Mouse (Mus musculus) lung, postnatal 25 days (tissue): ENCODE data around the gene Eml6.

Source experiments
- DNase-seq: peaks from one replicate; pipeline ENCODE4 v3.0.0; 2022; ENCODE audit warnings: low spot score

Eml6 gene

GRCm38 (mm10) chr11:29748750-29749467 is 276.9 kb downstream of the Eml6 start:
- DNase-seq = no peak

- no peak for DNase-seq
Observed at GRCm38 (mm10) chr11:29747881-29748280, 278.0 kb downstream of the Eml6 start.

- no peak for DNase-seq
Observed at GRCm38 (mm10) chr11:29747365-29747764, 278.5 kb downstream of the Eml6 start.

DNA sequence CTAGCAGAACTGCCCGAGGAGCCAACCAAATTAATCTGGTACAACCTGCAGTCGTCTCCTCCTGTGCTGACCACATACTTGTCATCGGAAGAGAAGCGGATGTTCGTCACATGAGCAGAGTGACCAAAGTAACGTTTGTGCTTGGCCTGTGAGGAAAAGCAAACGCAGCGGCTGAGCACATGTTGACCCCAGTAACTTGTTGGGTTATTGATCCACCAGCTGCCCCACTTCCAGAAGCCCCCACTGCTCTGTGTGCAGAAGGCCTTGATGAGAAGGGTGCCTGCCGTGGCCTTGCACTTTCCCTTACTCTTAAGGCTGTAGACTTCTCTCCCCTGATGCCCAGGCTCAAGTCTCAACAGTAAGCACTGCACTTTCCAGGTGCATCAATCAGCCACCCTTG is 279.6 kb downstream of the Eml6 start:
- DNase-seq = no peak

DNA sequence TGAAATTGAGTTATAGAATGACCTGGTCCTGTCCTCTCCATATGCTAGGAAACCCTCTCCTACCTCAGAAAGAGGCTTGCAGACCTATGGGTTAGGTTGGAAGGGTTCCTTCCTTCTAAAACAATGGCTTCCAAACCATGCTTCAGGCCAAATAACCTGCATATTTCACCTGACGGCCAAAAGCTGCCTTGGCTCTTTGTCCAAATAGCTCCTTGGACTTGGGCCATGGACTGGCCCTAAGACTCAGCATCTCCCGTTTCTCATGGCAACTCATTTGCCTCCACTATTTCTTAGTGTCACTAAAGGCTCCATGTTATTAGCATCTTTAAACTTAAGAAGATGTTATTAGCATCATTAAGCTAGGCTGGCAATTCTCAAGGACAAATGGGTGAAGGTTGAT is 280.3 kb downstream of the Eml6 start:
- no peak for DNase-seq

DNA sequence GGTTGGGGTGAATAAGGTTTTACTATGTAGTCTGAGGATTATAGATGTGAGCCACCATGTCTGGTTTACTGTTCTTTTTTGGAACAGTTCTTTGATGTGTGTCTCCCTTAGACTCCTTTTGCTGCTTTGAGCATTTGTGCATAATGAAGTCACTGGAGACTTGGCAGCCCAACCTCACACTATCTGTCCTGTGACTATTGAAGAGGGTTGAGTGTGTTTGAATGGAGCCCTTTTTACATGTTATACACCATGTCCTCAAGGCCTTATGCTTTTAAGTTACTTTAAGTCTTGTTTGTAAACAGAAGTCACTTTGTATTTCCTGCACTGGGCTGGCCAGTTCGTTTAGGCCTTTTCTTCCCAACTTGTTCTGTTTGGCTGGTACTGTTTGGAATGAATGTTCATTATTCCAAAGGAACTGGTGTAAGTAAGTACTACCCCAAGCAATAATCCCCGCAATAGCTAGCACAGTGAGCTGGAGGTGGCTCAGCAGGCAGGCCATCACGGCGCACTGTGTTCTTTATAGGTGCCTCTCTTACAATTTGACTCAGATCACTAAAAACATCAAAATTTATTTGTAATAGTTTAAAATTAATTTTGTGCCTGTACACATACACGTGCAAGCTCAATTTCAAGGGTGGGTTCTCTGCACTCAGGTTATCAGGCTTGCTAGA is 280.9 kb downstream of the Eml6 start:
- DNase-seq = no peak

DNA sequence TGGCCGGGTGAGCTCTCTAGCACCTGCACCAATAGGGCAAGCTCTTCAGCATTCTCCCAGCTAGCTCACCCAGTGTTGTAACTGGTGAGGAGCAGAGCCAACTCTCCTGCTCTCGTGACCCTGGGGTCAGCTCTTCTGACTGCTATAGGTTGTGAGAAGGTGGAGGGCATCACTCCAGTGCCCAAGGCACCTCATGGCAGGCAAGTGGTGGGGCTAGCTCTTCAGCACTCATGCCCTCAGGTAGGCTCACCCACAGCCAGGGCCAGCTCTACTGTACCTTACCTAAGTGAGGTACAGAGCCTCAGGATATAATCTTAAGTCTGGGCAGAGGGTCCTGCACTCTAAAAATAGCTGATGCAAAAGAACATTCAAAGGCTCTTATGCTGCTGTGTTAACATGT is 286.1 kb downstream of the Eml6 start:
- no peak for DNase-seq

DNA sequence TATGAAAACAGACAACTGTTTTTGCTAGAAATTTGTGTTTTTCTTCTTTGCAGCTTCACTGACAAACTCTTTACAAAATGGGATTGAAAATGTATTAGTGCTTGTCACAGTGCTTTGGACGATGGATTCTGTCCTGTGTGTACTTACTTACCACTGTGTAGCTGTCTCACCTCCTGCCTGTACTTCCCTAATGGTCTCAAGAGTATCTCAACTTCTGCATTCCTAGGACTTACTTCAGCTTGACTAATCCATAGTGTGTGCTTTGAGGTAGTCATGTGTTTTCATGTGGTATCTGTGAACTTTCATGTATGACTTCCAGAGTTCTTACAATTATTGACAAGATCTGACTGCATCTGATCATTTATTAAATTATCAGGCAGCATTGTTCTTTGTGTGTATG is 297.9 kb downstream of the Eml6 start:
- no peak for DNase-seq

- no peak for DNase-seq
Observed at GRCm38 (mm10) chr11:29725610-29726009, 300.2 kb downstream of the Eml6 start.

- DNase-seq = no peak
Observed at GRCm38 (mm10) chr11:29725167-29725566, 300.7 kb downstream of the Eml6 start.

DNA sequence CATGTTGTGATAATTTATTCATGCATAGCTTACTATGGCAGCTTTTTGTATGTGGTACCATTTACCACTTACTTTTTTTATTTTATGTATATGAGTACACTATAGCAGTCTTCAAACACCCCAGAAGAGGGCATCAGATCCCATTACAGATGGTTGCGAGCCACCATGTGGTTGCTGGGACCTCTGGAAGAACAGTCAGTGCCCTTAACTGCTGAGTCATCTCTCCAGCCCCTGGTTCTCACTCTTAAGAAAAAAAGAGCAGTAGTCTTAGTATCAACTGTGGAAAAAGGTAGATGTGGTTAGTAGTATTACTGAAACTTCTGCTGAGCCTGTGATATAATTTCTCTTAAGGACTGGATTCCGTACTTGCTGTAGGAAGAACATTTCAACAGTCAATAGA is 301.6 kb downstream of the Eml6 start:
- DNase-seq = no peak

DNA sequence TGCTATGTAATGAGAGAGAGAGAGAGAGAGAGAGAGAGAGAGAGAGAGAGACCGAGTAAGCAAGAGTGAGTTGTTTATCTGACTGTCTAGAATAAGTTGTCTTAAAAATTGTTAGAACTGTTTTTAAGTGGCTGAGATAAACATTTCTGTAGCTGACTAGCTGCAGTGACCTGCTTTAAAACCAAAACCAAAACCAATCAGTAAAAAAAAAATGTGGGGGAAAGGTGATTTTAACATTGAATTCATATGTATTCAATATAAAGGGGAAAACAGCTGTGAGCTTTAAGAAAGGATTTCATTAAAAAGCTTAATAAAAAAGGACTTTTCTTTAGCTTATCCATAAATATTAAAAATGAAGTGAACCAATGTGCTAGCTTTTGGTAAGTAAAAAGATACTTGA is 306.2 kb downstream of the Eml6 start:
- DNase-seq = no peak

DNA sequence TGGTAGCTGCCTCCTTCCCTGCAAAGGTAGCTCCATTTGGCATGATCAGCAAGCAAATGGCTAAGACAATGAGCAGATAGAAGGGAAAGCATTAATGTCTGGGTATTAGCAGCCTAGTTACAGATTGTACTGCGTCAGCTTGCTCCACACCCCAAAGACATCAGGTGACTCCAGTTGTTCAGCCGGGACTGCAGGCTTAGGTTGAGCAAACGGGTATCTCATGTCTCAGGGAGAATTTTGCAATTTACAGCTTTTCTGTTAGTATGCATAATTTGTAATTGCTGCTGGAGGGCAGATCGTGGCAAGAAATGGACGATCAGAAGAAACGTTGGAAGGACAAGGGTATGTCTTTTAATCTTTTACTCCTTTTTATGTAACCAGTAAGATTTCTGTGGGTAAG is 307.3 kb downstream of the Eml6 start:
- peak; percentile 31 for DNase-seq

DNA sequence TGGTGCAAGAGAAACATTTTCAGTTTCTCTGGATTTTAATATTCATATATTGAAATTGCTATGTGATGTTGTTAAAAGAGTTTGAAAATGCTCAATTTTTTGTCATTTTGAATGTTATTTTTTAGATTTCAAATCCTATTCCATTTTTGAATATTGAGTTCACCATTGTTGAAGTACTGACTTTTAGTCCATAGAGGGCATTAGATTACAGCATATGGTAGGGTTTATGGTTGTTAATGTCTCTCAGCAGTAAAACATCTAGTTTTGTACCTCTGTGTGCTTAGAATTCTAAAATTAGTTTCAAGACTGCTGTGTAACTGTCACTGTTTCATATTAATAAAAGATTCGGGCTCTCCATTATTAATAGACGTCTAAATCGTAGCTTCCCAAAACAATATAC is 310.3 kb downstream of the Eml6 start:
- DNase-seq = no peak

GRCm38 (mm10) chr11:29714789-29715188 is 311.0 kb downstream of the Eml6 start:
- DNase-seq = peak; percentile 48

DNA sequence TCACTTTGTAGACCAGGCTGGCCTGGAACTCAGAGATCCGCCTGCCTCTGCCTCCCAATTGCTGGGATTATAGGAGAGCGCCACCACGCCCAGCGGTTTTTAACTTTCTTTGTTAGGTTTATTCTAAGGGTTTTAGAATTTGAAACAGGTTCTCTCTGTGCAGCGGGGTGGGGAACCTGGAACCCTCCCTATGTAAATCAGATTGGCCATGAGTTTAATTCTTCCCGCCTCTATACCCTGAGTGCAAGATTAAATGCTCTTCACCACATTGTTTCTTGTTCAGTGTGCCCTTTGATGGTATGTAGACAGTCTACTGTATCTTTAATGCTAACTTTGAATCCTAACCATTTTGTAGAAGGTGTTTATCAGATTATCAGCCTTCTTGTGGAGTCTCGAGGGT is 311.7 kb downstream of the Eml6 start:
- no peak for DNase-seq

DNA sequence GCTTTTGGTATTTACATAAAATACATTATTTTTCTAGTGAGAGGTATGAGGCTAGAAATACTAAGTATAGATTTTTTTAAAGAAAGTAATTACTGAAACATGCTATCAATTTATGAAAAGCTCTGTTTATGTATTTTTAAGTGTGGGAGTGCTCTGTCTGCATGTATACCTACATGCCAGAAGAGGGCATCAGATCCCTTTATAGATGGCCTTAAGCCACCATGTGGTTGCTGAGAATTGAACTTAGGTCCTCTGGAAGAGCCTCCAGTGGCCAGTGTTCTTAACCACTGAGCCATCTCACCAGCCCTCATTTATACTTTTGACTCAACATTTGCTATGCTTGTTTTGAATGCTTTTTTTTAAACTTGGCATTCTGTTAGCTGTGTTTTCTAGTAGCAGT is 316.3 kb downstream of the Eml6 start:
- DNase-seq = no peak

GRCm38 (mm10) chr11:29706845-29707244 is 319.0 kb downstream of the Eml6 start:
- no peak for DNase-seq

DNA sequence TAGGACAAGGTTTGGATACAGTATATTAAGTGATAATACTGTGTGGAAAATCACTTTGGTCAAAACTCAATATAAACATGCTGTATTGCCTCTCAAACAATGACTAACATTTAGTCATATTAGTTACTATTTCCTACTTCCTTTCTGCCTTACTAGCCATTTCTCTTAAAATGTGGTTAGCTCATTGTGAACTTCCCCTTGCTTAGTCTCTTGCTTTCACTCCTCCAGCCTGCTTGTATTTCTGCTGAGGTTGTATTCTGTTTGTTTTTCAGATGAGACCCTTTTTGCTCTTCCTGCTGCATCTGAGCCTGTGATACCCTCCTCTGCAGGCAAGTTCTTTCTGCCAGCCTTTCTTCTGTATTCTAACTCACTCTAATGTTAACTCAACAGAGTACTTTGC is 320.6 kb downstream of the Eml6 start:
- no peak for DNase-seq

DNA sequence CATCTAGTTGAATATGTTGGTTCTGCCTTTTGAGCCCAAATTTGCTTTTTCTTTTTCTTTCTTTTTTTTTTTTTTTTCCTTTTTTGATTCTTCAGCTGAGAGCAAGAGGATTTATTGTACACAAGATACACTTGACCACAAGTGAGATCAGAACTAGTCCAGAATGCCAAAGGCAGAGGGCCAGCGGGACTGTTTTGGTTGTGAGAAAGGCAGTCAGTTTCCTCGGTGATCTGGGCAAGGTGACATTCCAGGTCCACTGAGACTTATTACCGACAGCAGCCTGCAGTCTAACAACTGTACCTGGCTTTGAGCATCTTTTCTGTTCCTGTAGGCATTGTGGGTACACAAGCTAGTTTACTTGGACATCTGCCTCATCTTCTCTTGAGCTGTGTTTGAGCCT is 323.1 kb downstream of the Eml6 start:
- no peak for DNase-seq

- DNase-seq = no peak
Observed at GRCm38 (mm10) chr11:29694754-29695153, 331.1 kb downstream of the Eml6 start.

- DNase-seq = peak; percentile 90
Observed at GRCm38 (mm10) chr11:29693576-29694410, 332.0 kb downstream of the Eml6 start.
